In the genomic region with DNA sequence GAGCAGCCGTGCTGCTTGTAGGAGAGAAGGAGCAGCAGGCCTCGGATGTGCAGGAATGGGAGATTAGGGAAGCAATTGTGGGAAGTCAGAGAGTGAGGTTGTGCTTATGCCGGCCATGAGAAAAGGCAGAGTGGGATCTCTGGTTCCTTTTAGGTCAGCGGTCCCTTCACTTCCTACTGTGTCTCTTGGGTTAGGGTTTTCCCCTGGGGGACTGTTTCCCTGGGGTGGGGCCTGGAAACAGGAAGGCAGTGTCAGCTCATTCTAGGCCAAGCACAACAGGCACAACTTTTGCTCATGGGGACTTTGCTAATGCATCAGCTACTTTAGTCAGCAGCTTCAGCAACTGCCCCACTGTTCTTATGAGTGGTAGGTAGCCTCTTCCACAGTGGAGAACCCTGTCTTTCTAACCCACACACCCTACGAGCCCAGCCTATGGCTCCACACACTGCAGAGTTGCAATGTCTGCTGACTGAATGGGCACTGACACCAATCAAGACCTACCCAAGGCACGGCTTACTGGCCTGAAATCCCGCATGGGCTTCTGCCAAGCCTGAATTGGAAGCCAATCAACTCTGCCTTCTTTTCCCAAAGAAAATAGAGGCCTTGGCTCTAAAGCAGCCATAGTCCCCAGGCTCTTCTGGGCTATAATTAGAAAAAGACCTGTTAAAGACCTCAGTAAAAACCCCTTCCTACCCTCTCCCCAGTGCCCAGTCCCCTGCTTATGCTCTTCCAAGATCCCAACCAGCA, we compare ENCODE assay signal across 9 mouse cellular contexts.
A peak's percentile ranks its signal among the peaks of the same experiment; 100 is the strongest.
DNase-seq lines count a peak whose midpoint lies in the region; ATAC-seq lines count a peak whose summit lies in the region.
"Had no signal": no experiment of that assay in that cellular context is flagged by ENCODE, and none has a peak within 500 bp of the region (broad histone marks: within the 10 kb centered on the region; RNA-seq: fewer than 3 reads in every experiment).

No protein-coding gene starts in this region.

- DNase-seq in kidney, adult 11 months: peak; percentile 42
- peak; percentile 35 for DNase-seq in adrenal gland, postnatal 25 days
- peak; percentile 56 for DNase-seq in heart, postnatal 4 days
- peak; percentile 18 for DNase-seq in right cerebral cortex, postnatal 14 days
- DNase-seq in liver, embryonic 11.5 days (ENCODE audit: low spot score): no peak

- no peak overlapping the region for H3K4me3 ChIP-seq in kidney, embryonic 14.5 days (ENCODE audit: low read length)
- H3K4me3 ChIP-seq in embryonic facial prominence, embryonic 12.5 days: no peak overlapping the region
- H3K4me3 ChIP-seq in liver, embryonic 11.5 days (ENCODE audit: low read depth, low read length): no peak overlapping the region
- H3K4me3 ChIP-seq: myocyte had no signal

- no peak for ATAC-seq in kidney, embryonic 14.5 days (ENCODE audit: low FRiP score, low TSS enrichment)
- ATAC-seq in embryonic facial prominence, embryonic 12.5 days (ENCODE audit: insufficient number of reproducible peaks, insufficient read depth, low FRiP score, low TSS enrichment): no peak
- ATAC-seq in monocyte, adult 5-6 weeks (replicated peaks; ENCODE audit: insufficient number of reproducible peaks, low FRiP score, low TSS enrichment, poor library complexity, severe bottlenecking): no peak
- ATAC-seq in liver, embryonic 11.5 days (replicated peaks; ENCODE audit: low FRiP score): no peak

- peaks cover 19% of the 10 kb centered on the region for H3K4me1 ChIP-seq in kidney, embryonic 14.5 days (ENCODE audit: control insufficient read depth, insufficient read depth, low read length)
- peaks cover 14% of the 10 kb centered on the region for H3K4me1 ChIP-seq in embryonic facial prominence, embryonic 12.5 days
- H3K4me1 ChIP-seq in liver, embryonic 11.5 days (replicated peaks; ENCODE audit: control insufficient read depth, insufficient read depth, low read length): no peaks in the 10 kb centered on the region

- peaks cover 4% of the 10 kb centered on the region; the same call in 1 of the 2 replicates for H3K36me3 ChIP-seq in kidney, embryonic 14.5 days (ENCODE audit: control insufficient read depth, insufficient read depth, low read length)
- peaks cover 23% of the 10 kb centered on the region for H3K36me3 ChIP-seq in embryonic facial prominence, embryonic 12.5 days
- H3K36me3 ChIP-seq in liver, embryonic 11.5 days (ENCODE audit: control insufficient read depth, insufficient read depth, low read length): no peaks in the 10 kb centered on the region

- no peaks in the 10 kb centered on the region for H3K9me3 ChIP-seq in kidney, embryonic 14.5 days (ENCODE audit: control insufficient read depth, low read length)
- H3K9me3 ChIP-seq in embryonic facial prominence, embryonic 12.5 days: no peaks in the 10 kb centered on the region
- no peaks in the 10 kb centered on the region for H3K9me3 ChIP-seq in liver, embryonic 11.5 days (ENCODE audit: control insufficient read depth, low read length)

- no peak overlapping the region for H3K9ac ChIP-seq in kidney, embryonic 14.5 days (ENCODE audit: low read depth, low read length)
- no peak overlapping the region for H3K9ac ChIP-seq in embryonic facial prominence, embryonic 12.5 days
- no peak overlapping the region for H3K9ac ChIP-seq in liver, embryonic 11.5 days (ENCODE audit: low read depth, low read length)

- no peak overlapping the region for H3K27ac ChIP-seq in kidney, embryonic 14.5 days (ENCODE audit: low read depth, low read length)
- H3K27ac ChIP-seq in embryonic facial prominence, embryonic 12.5 days: 0 out of 2 replicates have a peak overlapping the region, but pooled peaks have one; percentile 8
- H3K27ac ChIP-seq in liver, embryonic 11.5 days (ENCODE audit: low read depth, low read length): no peak overlapping the region

- H3K4me2 ChIP-seq in kidney, embryonic 14.5 days (replicated peaks; ENCODE audit: low read depth, low read length): no peak overlapping the region
- H3K4me2 ChIP-seq in embryonic facial prominence, embryonic 12.5 days (replicated peaks): no peak overlapping the region
- H3K4me2 ChIP-seq in liver, embryonic 11.5 days: no peak overlapping the region

- 78% methylated on average over 7 of the region's 7 CpGs for WGBS in kidney, embryonic 14.5 days
- WGBS in embryonic facial prominence, embryonic 12.5 days: 78% methylated on average over 7 of the region's 7 CpGs
- 75% methylated on average over 7 of the region's 7 CpGs for WGBS in liver, embryonic 11.5 days

- no peaks in the 10 kb centered on the region for H3K27me3 ChIP-seq in kidney, embryonic 14.5 days (ENCODE audit: control insufficient read depth, insufficient read depth, low read length)
- H3K27me3 ChIP-seq in embryonic facial prominence, embryonic 12.5 days: no peaks in the 10 kb centered on the region
- no peaks in the 10 kb centered on the region for H3K27me3 ChIP-seq in liver, embryonic 11.5 days (replicated peaks; ENCODE audit: control insufficient read depth, insufficient read depth, low read length)
